In the genomic region with DNA sequence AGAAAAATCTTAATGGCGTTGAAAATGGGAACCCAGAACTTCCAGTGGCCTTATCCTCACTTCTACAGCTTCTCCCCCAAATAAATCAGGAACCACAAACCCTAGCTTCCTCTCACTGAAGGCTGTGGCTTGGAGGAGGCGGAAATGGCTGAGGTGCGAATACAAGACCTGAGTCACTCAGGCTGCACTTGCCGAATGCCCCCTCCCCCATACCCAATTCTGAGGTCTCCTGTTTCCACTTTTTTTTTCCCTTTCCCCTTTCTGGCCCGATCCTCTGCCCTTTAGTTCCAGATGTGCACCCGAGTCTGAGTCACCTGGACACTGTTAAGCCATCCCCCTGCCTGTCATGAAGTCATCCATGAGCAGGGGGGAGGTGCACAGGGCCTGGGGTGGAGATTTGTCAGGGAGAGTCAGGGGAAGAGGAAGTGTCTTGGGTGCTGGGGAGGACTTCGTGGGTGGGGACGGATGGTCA, we compare ENCODE assay signal across 8 mouse cellular contexts. TPM values are rescaled to one million over a fixed set of nuclear protein-coding genes. Genes with fewer than 3 reads are reported as not detected.
DNase-seq lines count a peak whose midpoint lies in the region; ATAC-seq and TF ChIP-seq lines count a peak whose summit lies in the region.

A gene (plus strand): TSS at position 437 of the 472 bp plus-strand sequence.

- TF ChIP-seq CTCF in stomach, postnatal 0 days (IDR thresholded peaks at IDR 0.05; ENCODE audit: low read depth): no peak

- peak within 1 kb of the TSS; percentile 75 for H3K4me3 ChIP-seq in erythroblast, embryonic 14.5 days (replicated peaks)
- peak within 1 kb of the TSS; percentile 60 for H3K4me3 ChIP-seq in hindbrain, embryonic 13.5 days
- peak within 1 kb of the TSS; percentile 53; the same call in 1 of the 2 replicates for H3K4me3 ChIP-seq in stomach, postnatal 0 days (ENCODE audit: low read depth, low read length)

- no peak within 1 kb of the TSS for H3K9ac ChIP-seq in hindbrain, embryonic 13.5 days
- H3K9ac ChIP-seq in stomach, postnatal 0 days (ENCODE audit: low read length): peak within 1 kb of the TSS; percentile 71; the same call in 1 of the 2 replicates

- no peaks in the 10 kb centered on the region for H3K9me3 ChIP-seq in erythroblast, embryonic 14.5 days (ENCODE audit: control insufficient read depth, low read length)
- H3K9me3 ChIP-seq in hindbrain, embryonic 13.5 days: no peaks in the 10 kb centered on the region
- H3K9me3 ChIP-seq in stomach, postnatal 0 days (ENCODE audit: control insufficient read depth, low read length): no peaks in the 10 kb centered on the region

- H3K4me2 ChIP-seq in hindbrain, embryonic 13.5 days: peak within 1 kb of the TSS; percentile 92
- H3K4me2 ChIP-seq in stomach, postnatal 0 days (replicated peaks; ENCODE audit: low read depth): peak within 1 kb of the TSS; percentile 88

- no peak for TF ChIP-seq EP300 in stomach, postnatal 0 days (optimal IDR thresholded peaks at IDR 0.05)

- peak; percentile 39 for DNase-seq in ZHBTc4 (ENCODE audit: low read depth, low spot score)
- peak; percentile 67 for DNase-seq in lung, postnatal 36 days
- no peak for DNase-seq in stomach, postnatal 0 days (ENCODE audit: low spot score)
- no peak for DNase-seq in right cerebral cortex, postnatal 10 days (ENCODE audit: low spot score in 2 of 2)
- DNase-seq in kidney, postnatal 14 days: no peak

- H3K4me1 ChIP-seq in erythroblast, embryonic 14.5 days (ENCODE audit: control insufficient read depth): peaks cover 17% of the 10 kb centered on the region
- H3K4me1 ChIP-seq in hindbrain, embryonic 13.5 days (replicated peaks): peaks cover 28% of the 10 kb centered on the region
- no peaks in the 10 kb centered on the region for H3K4me1 ChIP-seq in stomach, postnatal 0 days (replicated peaks; ENCODE audit: control insufficient read depth, insufficient read depth)

- ATAC-seq in erythroblast, adult 5-6 weeks (replicated peaks; ENCODE audit: low FRiP score, poor library complexity, severe bottlenecking): no peak
- no peak for ATAC-seq in hindbrain, embryonic 13.5 days (ENCODE audit: low FRiP score)
- ATAC-seq in stomach, postnatal 0 days (ENCODE audit: low FRiP score, low TSS enrichment): no peak

- H3K27ac ChIP-seq in hindbrain, embryonic 13.5 days: no peak within 1 kb of the TSS
- H3K27ac ChIP-seq in stomach, postnatal 0 days (replicated peaks): no peak within 1 kb of the TSS; the same call in 1 of the 2 replicates

- peaks cover 31% of the 10 kb centered on the region for H3K27me3 ChIP-seq in erythroblast, embryonic 14.5 days (ENCODE audit: control insufficient read depth)
- H3K27me3 ChIP-seq in hindbrain, embryonic 13.5 days: peaks cover 41% of the 10 kb centered on the region
- no peaks in the 10 kb centered on the region for H3K27me3 ChIP-seq in stomach, postnatal 0 days (ENCODE audit: control insufficient read depth, insufficient read depth, low read length)

- WGBS in hindbrain, embryonic 13.5 days: 86% methylated on average over 8 of the region's 8 CpGs
- WGBS in stomach, postnatal 0 days: 84% methylated on average over 8 of the region's 8 CpGs

- no peaks in the 10 kb centered on the region; the same call in 1 of the 2 replicates for H3K36me3 ChIP-seq in erythroblast, embryonic 14.5 days (ENCODE audit: control insufficient read depth)
- 0 out of 2 replicates have a peak, but pooled peaks cover 4% of the 10 kb centered on the region for H3K36me3 ChIP-seq in hindbrain, embryonic 13.5 days
- no peaks in the 10 kb centered on the region; the same call in 1 of the 2 replicates for H3K36me3 ChIP-seq in stomach, postnatal 0 days (ENCODE audit: control insufficient read depth, insufficient read depth, low read length)

RNA-seq across cellular contexts. Expression of the gene that starts here (rescaled TPM):
- polyA plus RNA-seq in erythroblast, embryonic 14.5 days (2012): 0.07 and 0.16 TPM in 2 replicates
- 4.8 and 9.8 TPM in 2 replicates for total RNA-seq in erythroblast, adult 5-6 weeks (2015; ENCODE audit: low replicate concordance)
- total RNA-seq in erythroblast, adult 5-6 weeks (2017; ENCODE audit: low replicate concordance): 9.3 and 9.5 TPM in 2 replicates
- 0.66 and 0.68 TPM in 2 replicates for polyA plus RNA-seq in hindbrain, embryonic 13.5 days (2015; fragmentation: Nextera tagmentation; extraction: Ambion mirVana)
- polyA plus RNA-seq in stomach, postnatal 0 days (2015; fragmentation: Nextera tagmentation; extraction: Ambion mirVana): 0.46 and 0.56 TPM in 2 replicates

Comparison
In these comparisons a context has a peak if more than half of its experiments do, and no peak if none do; other contexts are left out.
1. DNase-seq: peak in ZHBTc4 (single experiment) and lung, postnatal 36 days (single experiment); none in stomach, postnatal 0 days (single experiment), right cerebral cortex, postnatal 10 days (0 of 2) and kidney, postnatal 14 days (single experiment).
2. Peak in every context shown above with its lines, with median percentiles within 50 percentile points of each other: H3K4me3 ChIP-seq.